Mouse (Mus musculus): Measurements from ENCODE around the gene Taar9. TPM values are rescaled to one million over a fixed set of nuclear protein-coding genes. Genes with fewer than 3 reads are reported as not detected.

The Taar9 gene
- 0.64 TPM for polyA plus RNA-seq (2015; fragmentation: Illumina TruSeq; extraction: RNeasy Lipid Tissue Mini Kit (QIAGEN cat#74804); ENCODE audit: insufficient read depth, low replicate concordance)

GRCm38 (mm10) chr10:24109434-24109833, at the start of gene Taar9:
Gene Taar9, minus strand, starts transcription at chr10:24109534.

GRCm38 (mm10) chr10:24149135-24149781, 39.9 kb upstream of the Taar9 start, which contains the start of gene Stx7:
Gene Stx7, plus strand, starts transcription at chr10:24149302.

GRCm38 (mm10) chr10:24101812-24102211, 7.5 kb downstream of the Taar9 start, which contains the start of gene Taar8c:
Gene Taar8c, minus strand, starts transcription at chr10:24101912.

GRCm38 (mm10) chr10:24092194-24092593, 17.1 kb downstream of the Taar9 start, which contains the start of gene Taar8b:
Gene Taar8b, minus strand, starts transcription at chr10:24092294.

GRCm38 (mm10) chr10:24076200-24076599, 33.1 kb downstream of the Taar9 start, which contains the start of gene Taar8a:
Gene Taar8a, plus strand, starts transcription at chr10:24076500.

Other genes starting within 250 kb of the Taar9 start
- 0.25 TPM for gene Vnn1, start 214.8 kb downstream of the Taar9 start, polyA plus RNA-seq (2015; fragmentation: Illumina TruSeq; extraction: RNeasy Lipid Tissue Mini Kit (QIAGEN cat#74804); ENCODE audit: insufficient read depth, low replicate concordance)
- gene Taar1, start 189.2 kb downstream of the Taar9 start, polyA plus RNA-seq (2015; fragmentation: Illumina TruSeq; extraction: RNeasy Lipid Tissue Mini Kit (QIAGEN cat#74804); ENCODE audit: insufficient read depth, low replicate concordance) = not detected
- not detected for gene Taar2, start 171.0 kb downstream of the Taar9 start, polyA plus RNA-seq (2015; fragmentation: Illumina TruSeq; extraction: RNeasy Lipid Tissue Mini Kit (QIAGEN cat#74804); ENCODE audit: insufficient read depth, low replicate concordance)
- not detected for gene Taar3, start 160.0 kb downstream of the Taar9 start, polyA plus RNA-seq (2015; fragmentation: Illumina TruSeq; extraction: RNeasy Lipid Tissue Mini Kit (QIAGEN cat#74804); ENCODE audit: insufficient read depth, low replicate concordance)
- gene Taar4, start 149.0 kb downstream of the Taar9 start, polyA plus RNA-seq (2015; fragmentation: Illumina TruSeq; extraction: RNeasy Lipid Tissue Mini Kit (QIAGEN cat#74804); ENCODE audit: insufficient read depth, low replicate concordance) = not detected
- gene Taar5, start 138.8 kb downstream of the Taar9 start, polyA plus RNA-seq (2015; fragmentation: Illumina TruSeq; extraction: RNeasy Lipid Tissue Mini Kit (QIAGEN cat#74804); ENCODE audit: insufficient read depth, low replicate concordance) = not detected
- gene Taar6, start 123.9 kb downstream of the Taar9 start, polyA plus RNA-seq (2015; fragmentation: Illumina TruSeq; extraction: RNeasy Lipid Tissue Mini Kit (QIAGEN cat#74804); ENCODE audit: insufficient read depth, low replicate concordance) = not detected
- not detected for gene Taar7a, start 116.1 kb downstream of the Taar9 start, polyA plus RNA-seq (2015; fragmentation: Illumina TruSeq; extraction: RNeasy Lipid Tissue Mini Kit (QIAGEN cat#74804); ENCODE audit: insufficient read depth, low replicate concordance)
- not detected for gene Taar7b, start 109.6 kb downstream of the Taar9 start, polyA plus RNA-seq (2015; fragmentation: Illumina TruSeq; extraction: RNeasy Lipid Tissue Mini Kit (QIAGEN cat#74804); ENCODE audit: insufficient read depth, low replicate concordance)
- gene Taar7d, start 82.3 kb downstream of the Taar9 start, polyA plus RNA-seq (2015; fragmentation: Illumina TruSeq; extraction: RNeasy Lipid Tissue Mini Kit (QIAGEN cat#74804); ENCODE audit: insufficient read depth, low replicate concordance) = not detected
- gene Taar7e, start 71.9 kb downstream of the Taar9 start, polyA plus RNA-seq (2015; fragmentation: Illumina TruSeq; extraction: RNeasy Lipid Tissue Mini Kit (QIAGEN cat#74804); ENCODE audit: insufficient read depth, low replicate concordance) = not detected
- gene Taar7f, start 60.0 kb downstream of the Taar9 start, polyA plus RNA-seq (2015; fragmentation: Illumina TruSeq; extraction: RNeasy Lipid Tissue Mini Kit (QIAGEN cat#74804); ENCODE audit: insufficient read depth, low replicate concordance) = not detected
- gene Taar8a, start 33.0 kb downstream of the Taar9 start, polyA plus RNA-seq (2015; fragmentation: Illumina TruSeq; extraction: RNeasy Lipid Tissue Mini Kit (QIAGEN cat#74804); ENCODE audit: insufficient read depth, low replicate concordance) = not detected
- 1.4 TPM for gene Taar8b, start 17.2 kb downstream of the Taar9 start, polyA plus RNA-seq (2015; fragmentation: Illumina TruSeq; extraction: RNeasy Lipid Tissue Mini Kit (QIAGEN cat#74804); ENCODE audit: insufficient read depth, low replicate concordance)
- 0.43 TPM for gene Taar8c, start 7.6 kb downstream of the Taar9 start, polyA plus RNA-seq (2015; fragmentation: Illumina TruSeq; extraction: RNeasy Lipid Tissue Mini Kit (QIAGEN cat#74804); ENCODE audit: insufficient read depth, low replicate concordance)
- 154 TPM for gene Stx7, start 39.8 kb upstream of the Taar9 start, polyA plus RNA-seq (2015; fragmentation: Illumina TruSeq; extraction: RNeasy Lipid Tissue Mini Kit (QIAGEN cat#74804); ENCODE audit: insufficient read depth, low replicate concordance)
- gene Moxd1, start 114.0 kb upstream of the Taar9 start, polyA plus RNA-seq (2015; fragmentation: Illumina TruSeq; extraction: RNeasy Lipid Tissue Mini Kit (QIAGEN cat#74804); ENCODE audit: insufficient read depth, low replicate concordance) = 0.11 TPM

All from spleen, adult 10 weeks (tissue).